ENCODE assay signal across 20 mouse cellular contexts in genomic region chr9:33827409-33827808, GRCm38 (mm10).
A peak's percentile ranks its signal among the peaks of the same experiment; 100 is the strongest.
DNase-seq lines count a peak whose midpoint lies in the region; ATAC-seq lines count a peak whose summit lies in the region.
"Had no signal": no experiment of that assay in that cellular context is flagged by ENCODE, and none has a peak within 500 bp of the region (broad histone marks: within the 10 kb centered on the region; RNA-seq: fewer than 3 reads in every experiment).

No protein-coding gene starts in this region.

- peak; percentile 97 for ATAC-seq in frontal cortex, adult (ENCODE audit: low TSS enrichment)
- ATAC-seq: activated CD4-positive, CD25-positive, alpha-beta regulatory T cell, adult 4 months; forebrain, embryonic 14.5 days; forebrain, postnatal 0 days; hindbrain, embryonic 16.5 days had no signal

- intact Hi-C loops in left cerebral cortex, postnatal 36 days (cut with DNase I): no loop called here

- DNase-seq in frontal cortex, postnatal 14 days (ENCODE audit: low spot score in 2 of 2): no peak
- DNase-seq in layer of hippocampus, adult 9-11 months: peak; percentile 9
- no peak for DNase-seq in layer of hippocampus, postnatal 36 days
- DNase-seq in left cerebral cortex, adult 9 months (ENCODE audit: low spot score in 2 of 2): peak; percentile 41 to 70
- DNase-seq in left cerebral cortex, postnatal 36 days (ENCODE audit: low spot score in 2 of 2): no peak
- DNase-seq in cerebellum, adult 9-11 months: no peak
- DNase-seq: adrenal gland, adult 8-10 months; adrenal gland, postnatal 25 days; cerebellum, adult 18-20 months; cerebellum, adult 9-10 months; cerebellum, postnatal 25 days; forebrain, postnatal 0 days; gastrocnemius, postnatal 25 days; heart, adult 18-20 months; heart, postnatal 10 days; heart, postnatal 36 days had no signal

Comparison
In these comparisons a context has a peak if more than half of its experiments do, and no peak if none do; other contexts are left out.
1. DNase-seq: peak in layer of hippocampus, adult 9-11 months (single experiment) and left cerebral cortex, adult 9 months (2 of 2); none in frontal cortex, postnatal 14 days (0 of 2), layer of hippocampus, postnatal 36 days (0 of 2), left cerebral cortex, postnatal 36 days (0 of 2) and cerebellum, adult 9-11 months (single experiment).